Mouse (Mus musculus): ENCODE data around the gene Slc13a4. TPM values are rescaled to one million over a fixed set of nuclear protein-coding genes. Genes with fewer than 3 reads are reported as not detected.
A peak's percentile ranks its signal among the peaks of the same experiment; 100 is the strongest.

Slc13a4 gene
- polyA plus RNA-seq, 1 experiment from 2014 or later = 1.3 TPM

- Histone ChIP-seq H3K4me3 (no peak overlapping the region), H3K36me3 (no peaks in the 10 kb centered on the region), H3K4me1 (no peaks in the 10 kb centered on the region), H3K27ac (no peak overlapping the region), H3K4me2 (replicated peaks) (no peak overlapping the region), H3K9me3 (replicated peaks) (no peaks in the 10 kb centered on the region), H3K9ac (no peak overlapping the region), H3K27me3 (no peaks in the 10 kb centered on the region)
- 82% methylated on average over 13 of the region's 13 CpGs for WGBS
- no peak for ATAC-seq (ENCODE audit: low FRiP score)
Measured at GRCm38 (mm10) chr6:35269643-35270042, 38.3 kb downstream of the Slc13a4 start.

- Histone ChIP-seq H3K9me3 (replicated peaks) (no peaks in the 10 kb centered on the region), H3K9ac (no peak overlapping the region), H3K4me3 (no peak overlapping the region), H3K27ac (no peak overlapping the region), H3K4me2 (replicated peaks) (no peak overlapping the region), H3K4me1 (no peaks in the 10 kb centered on the region), H3K27me3 (no peaks in the 10 kb centered on the region), H3K36me3 (0 out of 2 replicates have a peak, but pooled peaks cover under 1% of the 10 kb centered on the region)
- WGBS = 97% methylated on average over 13 of the region's 13 CpGs
- ATAC-seq (ENCODE audit: low FRiP score) = no peak
Measured at GRCm38 (mm10) chr6:35268711-35269110, 39.2 kb downstream of the Slc13a4 start.

- H3K4me2 ChIP-seq (replicated peaks) = no peak overlapping the region
- no peak overlapping the region for H3K9ac ChIP-seq
- peaks cover 25% of the 10 kb centered on the region for H3K36me3 ChIP-seq
- no peaks in the 10 kb centered on the region for H3K9me3 ChIP-seq (replicated peaks)
- no peak for ATAC-seq (ENCODE audit: low FRiP score)
- WGBS = 83% methylated on average over 15 of the region's 15 CpGs
- no peaks in the 10 kb centered on the region for H3K4me1 ChIP-seq
- no peaks in the 10 kb centered on the region for H3K27me3 ChIP-seq
- H3K27ac ChIP-seq = peak overlapping the region; percentile 36; the same call in 1 of the 2 replicates
- no peak overlapping the region for H3K4me3 ChIP-seq
Measured at GRCm38 (mm10) chr6:35265580-35266278, 42.2 kb downstream of the Slc13a4 start.

DNA sequence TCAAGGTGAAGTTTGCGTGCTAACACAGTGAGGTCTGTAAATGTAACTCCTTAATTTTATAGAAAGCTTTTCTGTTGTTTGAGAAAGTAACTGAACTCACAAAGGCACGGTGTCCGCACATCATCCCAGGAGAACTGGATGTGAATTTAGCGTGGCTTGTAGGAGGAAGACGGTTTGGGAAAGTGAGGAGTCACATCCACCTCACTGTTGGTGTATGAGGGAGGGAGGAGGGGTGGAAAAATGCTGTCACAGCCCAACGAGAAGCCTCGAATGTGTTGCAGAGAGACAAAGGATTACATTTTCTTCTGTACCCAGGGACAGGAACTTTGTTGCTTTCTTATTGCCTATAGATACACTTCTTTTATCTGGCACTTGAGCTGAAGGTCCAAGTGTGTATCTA, 47.4 kb downstream of the Slc13a4 start:
- H3K9ac ChIP-seq = no peak overlapping the region
- no peak overlapping the region for H3K27ac ChIP-seq
- H3K4me3 ChIP-seq = no peak overlapping the region
- H3K27me3 ChIP-seq = no peaks in the 10 kb centered on the region
- H3K36me3 ChIP-seq = peaks cover 30% of the 10 kb centered on the region
- no peak for ATAC-seq (ENCODE audit: low FRiP score)
- 87% methylated on average over 7 of the region's 7 CpGs for WGBS
- no peaks in the 10 kb centered on the region for H3K9me3 ChIP-seq (replicated peaks)
- no peak overlapping the region for H3K4me2 ChIP-seq (replicated peaks)
- H3K4me1 ChIP-seq = peaks cover 5% of the 10 kb centered on the region; the same call in 1 of the 2 replicates

DNA sequence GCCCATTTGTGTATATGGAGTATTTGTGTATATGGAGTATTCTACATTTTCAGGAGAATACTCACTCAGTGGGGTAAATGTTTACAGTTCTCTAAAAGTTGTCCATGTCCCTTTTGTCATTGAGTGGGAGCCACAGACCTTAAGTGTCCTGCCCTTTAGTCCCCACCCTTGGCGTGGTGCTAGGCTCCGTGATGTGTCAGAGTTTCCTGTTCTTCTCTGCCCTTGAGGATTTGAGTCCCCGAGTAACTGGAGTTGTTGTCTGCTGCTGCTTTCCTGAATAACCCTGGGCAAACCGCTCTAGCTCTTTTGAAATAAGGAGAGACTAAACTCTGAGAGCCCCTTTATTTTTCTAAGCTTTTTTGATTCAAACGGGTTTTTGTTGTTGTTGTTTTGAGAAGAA, 48.4 kb downstream of the Slc13a4 start:
- 88% methylated on average over 5 of the region's 5 CpGs for WGBS

DNA sequence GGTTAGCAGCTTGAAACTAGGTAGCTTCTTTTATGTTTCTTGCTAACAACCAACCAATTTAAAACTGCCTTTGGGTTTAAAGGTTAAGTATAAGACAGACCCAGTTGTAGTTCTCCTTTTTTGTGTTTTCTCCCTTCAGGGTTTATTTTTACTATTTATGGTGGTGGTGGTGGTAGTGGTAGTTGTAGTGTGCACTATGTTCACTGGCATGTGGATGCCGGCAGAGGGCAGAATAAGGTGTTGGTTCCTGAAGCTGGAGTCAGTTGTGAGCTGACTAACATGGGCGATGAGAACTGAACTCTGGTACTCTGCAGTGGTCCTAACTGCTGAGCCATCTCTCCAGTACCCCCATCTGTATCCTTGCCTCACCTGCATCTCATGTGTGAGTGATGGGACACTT, 49.0 kb downstream of the Slc13a4 start:
- Histone ChIP-seq H3K9ac (no peak overlapping the region), H3K4me2 (replicated peaks) (no peak overlapping the region), H3K27ac (no peak overlapping the region), H3K4me3 (no peak overlapping the region), H3K27me3 (no peaks in the 10 kb centered on the region), H3K36me3 (peaks cover 30% of the 10 kb centered on the region), H3K9me3 (replicated peaks) (no peaks in the 10 kb centered on the region), H3K4me1 (peaks cover 20% of the 10 kb centered on the region)
- no peak for ATAC-seq (ENCODE audit: low FRiP score)
- WGBS = 95% methylated on average over 2 of the region's 2 CpGs

More for the DNA sequence above, 48.4 kb downstream of the Slc13a4 start:
- Histone ChIP-seq H3K4me2 (replicated peaks) (no peak overlapping the region), H3K4me1 (peaks cover 14% of the 10 kb centered on the region), H3K4me3 (no peak overlapping the region), H3K9me3 (replicated peaks) (no peaks in the 10 kb centered on the region), H3K27ac (no peak overlapping the region), H3K36me3 (peaks cover 30% of the 10 kb centered on the region), H3K27me3 (no peaks in the 10 kb centered on the region), H3K9ac (no peak overlapping the region)
- no peak for ATAC-seq (ENCODE audit: low FRiP score)

GRCm38 (mm10) chr6:35257626-35258190, 50.2 kb downstream of the Slc13a4 start:
- Histone ChIP-seq H3K27ac (no peak overlapping the region), H3K9ac (no peak overlapping the region), H3K4me1 (peaks cover 27% of the 10 kb centered on the region), H3K4me3 (no peak overlapping the region), H3K4me2 (replicated peaks) (no peak overlapping the region), H3K27me3 (no peaks in the 10 kb centered on the region), H3K9me3 (replicated peaks) (no peaks in the 10 kb centered on the region), H3K36me3 (peaks cover 19% of the 10 kb centered on the region)
- WGBS = 84% methylated on average over 13 of the region's 13 CpGs
- no peak for ATAC-seq (ENCODE audit: low FRiP score)

- Histone ChIP-seq H3K27me3 (no peaks in the 10 kb centered on the region), H3K9ac (no peak overlapping the region), H3K27ac (no peak overlapping the region), H3K9me3 (replicated peaks) (no peaks in the 10 kb centered on the region), H3K4me1 (peaks cover 27% of the 10 kb centered on the region), H3K36me3 (peaks cover 12% of the 10 kb centered on the region), H3K4me2 (replicated peaks) (no peak overlapping the region), H3K4me3 (no peak overlapping the region)
- 91% methylated on average over 7 of the region's 7 CpGs for WGBS
- no peak for ATAC-seq (ENCODE audit: low FRiP score)
Measured at GRCm38 (mm10) chr6:35256691-35257090, 51.2 kb downstream of the Slc13a4 start.

GRCm38 (mm10) chr6:35255017-35255416, 52.9 kb downstream of the Slc13a4 start:
- Histone ChIP-seq H3K36me3 (no peaks in the 10 kb centered on the region), H3K4me1 (peaks cover 27% of the 10 kb centered on the region), H3K9ac (no peak overlapping the region), H3K4me2 (replicated peaks) (peak overlapping the region; percentile 60), H3K4me3 (no peak overlapping the region), H3K27ac (0 out of 2 replicates have a peak overlapping the region, but pooled peaks have one; percentile 40), H3K9me3 (replicated peaks) (no peaks in the 10 kb centered on the region), H3K27me3 (no peaks in the 10 kb centered on the region)
- ATAC-seq (ENCODE audit: low FRiP score) = no peak
- WGBS = 76% methylated on average over 12 of the region's 12 CpGs

DNA sequence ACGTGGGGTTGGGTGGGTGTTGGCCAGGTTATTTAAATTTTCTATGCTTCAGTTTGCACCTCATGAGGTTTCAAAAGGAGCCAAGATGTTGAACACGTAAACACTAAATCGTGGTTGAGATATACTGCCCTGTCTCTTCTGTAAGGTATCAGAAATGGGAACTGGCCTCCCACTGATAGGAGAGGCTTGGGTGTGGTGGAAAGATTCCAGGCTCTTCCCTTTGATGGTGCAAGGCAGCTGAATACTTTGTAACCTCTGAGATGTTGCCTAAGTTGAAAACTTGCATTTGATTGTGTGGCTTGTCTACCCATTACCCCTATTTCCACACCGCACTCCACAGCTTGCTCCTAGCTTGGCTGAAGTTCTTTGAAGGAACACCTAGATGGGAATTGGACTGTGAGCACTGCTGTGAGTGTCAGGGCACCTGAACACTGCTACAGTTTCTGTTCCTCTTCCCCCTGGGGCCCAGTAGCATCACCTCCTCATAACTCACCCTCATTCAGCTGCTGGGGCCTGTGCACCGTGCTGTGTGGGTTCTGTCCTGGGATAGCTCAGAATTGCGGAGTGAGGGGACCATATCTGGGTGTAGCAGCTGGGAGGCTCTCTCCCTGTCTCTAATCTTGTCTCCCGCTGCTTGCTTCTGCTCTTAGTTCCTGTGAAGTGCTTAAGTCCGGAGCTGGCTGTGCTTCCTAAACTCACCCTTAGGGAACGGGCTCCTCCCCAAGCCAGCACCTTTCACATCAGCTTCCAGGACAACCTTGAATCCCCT, 53.6 kb downstream of the Slc13a4 start:
- Histone ChIP-seq H3K4me1 (peaks cover 27% of the 10 kb centered on the region), H3K4me3 (0 out of 2 replicates have a peak overlapping the region, but pooled peaks have one; percentile 10), H3K4me2 (replicated peaks) (peak overlapping the region; percentile 60), H3K9ac (0 out of 2 replicates have a peak overlapping the region, but pooled peaks have one; percentile 32), H3K9me3 (replicated peaks) (no peaks in the 10 kb centered on the region), H3K27me3 (no peaks in the 10 kb centered on the region), H3K27ac (0 out of 2 replicates have a peak overlapping the region, but pooled peaks have one; percentile 40), H3K36me3 (no peaks in the 10 kb centered on the region)
- WGBS = 60% methylated on average over 9 of the region's 9 CpGs
- ATAC-seq (ENCODE audit: low FRiP score) = no peak

GRCm38 (mm10) chr6:35253474-35253873, 54.5 kb downstream of the Slc13a4 start:
- Histone ChIP-seq H3K9me3 (replicated peaks) (no peaks in the 10 kb centered on the region), H3K4me3 (peak overlapping the region; percentile 57), H3K4me1 (peaks cover 27% of the 10 kb centered on the region), H3K4me2 (replicated peaks) (peak overlapping the region; percentile 60), H3K9ac (peak overlapping the region; percentile 78), H3K27me3 (no peaks in the 10 kb centered on the region), H3K27ac (no peak overlapping the region), H3K36me3 (no peaks in the 10 kb centered on the region)
- 49% methylated on average over 5 of the region's 5 CpGs for WGBS
- no peak for ATAC-seq (ENCODE audit: low FRiP score)
